Mouse (Mus musculus): Measurements from ENCODE around the gene Klk6. TPM values are rescaled to one million over a fixed set of nuclear protein-coding genes. Genes with fewer than 3 reads are reported as not detected.

Klk6 gene
- not detected in 2 replicates for polyA plus RNA-seq (2011; ENCODE audit: insufficient read length, low read depth, missing spikeins)

DNA sequence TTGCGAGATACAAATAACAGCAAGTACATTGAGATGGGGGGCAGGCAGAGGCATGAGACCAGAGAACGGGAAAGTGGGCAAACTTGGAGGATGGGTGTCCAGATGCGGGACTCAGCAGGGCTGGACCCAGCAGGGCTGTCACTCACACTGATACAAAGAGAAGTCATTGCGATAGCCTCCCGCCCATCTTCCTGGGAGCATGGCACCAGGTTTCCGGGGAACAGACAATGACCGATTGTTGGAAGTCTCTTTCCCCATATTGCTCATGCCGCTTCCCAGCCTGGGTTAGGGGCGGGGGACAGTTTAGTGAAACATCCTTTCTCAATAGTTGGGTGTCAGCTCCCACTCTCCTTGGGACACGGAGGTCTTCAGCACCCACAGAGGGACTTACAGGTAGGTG is at the start of gene Klk6:
TSS of gene Klk6 (plus strand) at position 301 of the 400 bp plus-strand sequence.
- Histone ChIP-seq H3K4me1 (ENCODE audit: control insufficient read depth, insufficient read depth, low read length) (no peaks in the 10 kb centered on the region), H3K4me3 (ENCODE audit: insufficient read depth, low read length) (no peak within 1 kb of the TSS), H3K27ac (ENCODE audit: insufficient read depth, low read length) (no peak within 1 kb of the TSS)
- TF ChIP-seq POLR2A (IDR thresholded peaks at IDR 0.05; ENCODE audit: low read depth, low read length): no peak
- TF ChIP-seq CTCF (IDR thresholded peaks at IDR 0.05; ENCODE audit: borderline replicate concordance, insufficient read depth, low read length): no peak

DNA sequence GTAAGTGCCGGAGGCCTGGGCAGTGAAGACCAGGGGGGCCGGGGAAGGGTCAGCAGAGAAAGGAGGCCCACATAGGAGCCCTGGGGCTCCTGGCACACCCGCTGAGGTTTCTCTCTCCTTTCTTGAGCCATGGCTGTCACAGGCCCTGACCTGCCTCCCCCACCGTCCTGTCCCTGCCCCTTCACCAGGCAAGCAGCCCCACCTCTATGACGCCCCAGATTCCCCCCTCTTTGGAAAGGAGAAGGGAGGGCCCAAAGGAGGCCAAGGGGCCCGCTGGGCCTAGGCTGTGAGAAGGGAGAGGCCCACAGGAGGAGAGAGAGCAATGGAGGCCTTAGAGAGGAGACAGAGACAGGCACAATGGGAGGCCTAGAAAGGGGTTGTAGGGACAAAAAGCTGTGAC is 49.5 kb upstream of the Klk6 start:
- TF ChIP-seq CTCF (IDR thresholded peaks at IDR 0.05; ENCODE audit: borderline replicate concordance, insufficient read depth, low read length) (no peak), POLR2A (IDR thresholded peaks at IDR 0.05; ENCODE audit: low read depth, low read length) (no peak)
- Histone ChIP-seq H3K27ac (ENCODE audit: insufficient read depth, low read length) (no peak overlapping the region), H3K4me3 (ENCODE audit: insufficient read depth, low read length) (no peak overlapping the region), H3K4me1 (ENCODE audit: control insufficient read depth, insufficient read depth, low read length) (0 out of 2 replicates have a peak, but pooled peaks cover under 1% of the 10 kb centered on the region)

DNA sequence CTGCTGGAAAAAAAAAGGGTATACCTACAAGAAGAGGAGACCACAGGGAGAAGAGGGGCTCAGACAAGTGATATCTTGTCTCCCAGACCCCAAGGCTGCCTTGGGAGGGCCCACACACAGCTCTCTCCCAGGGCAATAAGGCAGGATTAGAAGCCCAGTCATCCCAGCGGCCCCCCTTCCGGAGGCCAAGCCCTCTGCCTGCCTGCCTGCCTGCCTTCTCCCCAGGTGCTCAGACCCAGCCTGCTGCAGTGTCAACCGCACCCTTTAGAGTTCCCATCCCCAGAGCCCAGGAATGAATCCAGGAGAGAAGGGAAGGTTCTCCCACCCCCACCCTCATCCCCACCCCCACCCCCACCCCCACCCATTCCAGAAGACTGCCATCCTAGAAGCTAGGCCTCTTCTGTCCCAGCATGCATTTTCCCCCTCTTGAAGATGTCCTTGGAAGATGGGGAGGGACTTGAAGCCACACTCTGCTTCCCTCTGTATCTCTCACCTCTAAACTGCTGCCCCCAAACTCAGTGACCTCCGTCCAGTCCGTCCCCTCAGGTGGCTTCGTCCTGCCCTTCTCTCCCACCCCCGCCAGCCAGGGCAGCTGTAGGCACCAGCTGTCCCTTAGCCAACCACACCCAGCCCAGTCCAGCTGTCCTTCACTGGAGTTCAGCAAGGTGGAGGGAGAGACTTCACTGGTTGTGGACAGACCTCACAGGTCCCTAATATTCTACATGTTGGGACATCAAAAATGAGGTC is 48.8 kb upstream of the Klk6 start:
- Histone ChIP-seq H3K4me3 (ENCODE audit: insufficient read depth, low read length) (no peak overlapping the region), H3K27ac (ENCODE audit: insufficient read depth, low read length) (no peak overlapping the region), H3K4me1 (ENCODE audit: control insufficient read depth, insufficient read depth, low read length) (peaks cover 7% of the 10 kb centered on the region)
- TF ChIP-seq CTCF (IDR thresholded peaks at IDR 0.05; ENCODE audit: borderline replicate concordance, insufficient read depth, low read length) (no peak), POLR2A (IDR thresholded peaks at IDR 0.05; ENCODE audit: low read depth, low read length) (no peak)

DNA sequence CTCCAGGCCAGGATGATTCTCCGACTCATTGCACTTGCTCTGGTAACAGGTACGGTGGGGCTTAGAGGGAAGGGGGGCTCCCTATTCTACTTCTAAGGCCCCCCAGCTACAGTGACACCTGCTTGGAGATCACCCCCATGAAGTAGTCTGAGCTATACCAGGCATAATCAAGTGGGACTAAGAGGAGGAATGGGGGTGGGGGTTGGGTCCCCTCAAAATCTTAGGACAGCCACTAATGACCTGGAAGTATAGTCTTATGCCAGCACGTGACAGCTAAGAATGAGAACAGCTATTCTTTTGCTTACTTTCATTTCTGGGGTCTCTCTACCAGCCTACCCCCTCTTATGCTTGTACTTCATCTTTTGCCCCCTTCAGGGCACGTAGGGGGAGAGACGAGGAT is 47.8 kb upstream of the Klk6 start:
- no peak overlapping the region for H3K27ac ChIP-seq (ENCODE audit: insufficient read depth, low read length)
- H3K4me3 ChIP-seq (ENCODE audit: insufficient read depth, low read length): no peak overlapping the region
- peaks cover 8% of the 10 kb centered on the region for H3K4me1 ChIP-seq (ENCODE audit: control insufficient read depth, insufficient read depth, low read length)
- no peak for TF ChIP-seq POLR2A (IDR thresholded peaks at IDR 0.05; ENCODE audit: low read depth, low read length)
- TF ChIP-seq CTCF (IDR thresholded peaks at IDR 0.05; ENCODE audit: borderline replicate concordance, insufficient read depth, low read length): no peak

DNA sequence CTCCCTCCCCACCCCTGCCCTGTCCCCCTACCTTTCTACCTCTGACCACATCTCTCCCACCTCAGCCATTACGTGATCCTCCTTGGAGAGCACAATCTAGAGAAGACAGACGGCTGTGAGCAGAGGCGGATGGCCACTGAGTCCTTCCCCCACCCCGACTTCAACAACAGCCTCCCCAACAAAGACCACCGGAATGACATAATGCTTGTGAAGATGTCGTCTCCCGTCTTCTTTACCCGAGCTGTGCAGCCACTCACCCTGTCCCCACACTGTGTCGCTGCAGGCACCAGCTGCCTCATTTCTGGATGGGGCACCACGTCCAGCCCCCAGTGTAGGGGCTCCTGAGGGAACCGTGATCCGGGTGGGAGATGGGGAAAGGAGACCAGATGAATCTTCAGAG is 46.9 kb upstream of the Klk6 start:
- H3K27ac ChIP-seq (ENCODE audit: insufficient read depth, low read length): no peak overlapping the region

DNA sequence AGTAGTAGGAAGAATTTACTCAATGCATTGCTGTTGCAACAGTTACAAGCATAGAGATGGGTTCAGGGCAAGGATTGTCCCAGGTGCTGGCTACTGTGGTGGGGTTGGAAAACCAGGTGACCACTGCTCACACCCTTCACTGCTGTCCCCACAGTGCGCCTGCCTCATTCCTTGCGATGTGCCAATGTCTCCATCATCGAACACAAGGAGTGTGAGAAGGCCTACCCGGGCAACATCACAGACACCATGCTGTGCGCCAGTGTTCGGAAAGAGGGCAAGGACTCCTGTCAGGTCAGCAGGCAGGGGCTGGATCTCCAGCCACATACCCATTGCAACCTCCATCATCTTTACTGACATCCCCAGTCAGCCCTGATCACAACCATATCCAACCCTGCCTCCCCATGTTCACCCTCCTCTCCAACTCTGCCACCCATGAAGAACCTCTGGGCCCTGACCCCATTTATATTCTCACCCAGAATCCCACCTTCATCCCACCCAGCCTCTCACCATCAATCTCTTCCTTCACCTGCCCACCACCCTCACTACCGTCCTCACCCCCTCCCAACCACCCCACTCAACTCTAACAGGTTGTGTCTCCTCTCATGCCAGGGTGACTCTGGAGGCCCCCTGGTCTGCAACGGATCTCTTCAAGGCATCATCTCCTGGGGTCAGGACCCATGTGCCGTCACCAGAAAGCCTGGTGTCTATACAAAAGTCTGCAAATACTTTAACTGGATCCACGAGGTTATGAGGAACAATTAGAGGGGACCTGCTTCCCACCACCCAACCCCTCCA is 45.9 kb upstream of the Klk6 start:
- no peak overlapping the region for H3K27ac ChIP-seq (ENCODE audit: insufficient read depth, low read length)
- no peak for TF ChIP-seq POLR2A (IDR thresholded peaks at IDR 0.05; ENCODE audit: low read depth, low read length)
- TF ChIP-seq CTCF (IDR thresholded peaks at IDR 0.05; ENCODE audit: borderline replicate concordance, insufficient read depth, low read length): no peak
- H3K4me1 ChIP-seq (ENCODE audit: control insufficient read depth, insufficient read depth, low read length): peaks cover 8% of the 10 kb centered on the region
- H3K4me3 ChIP-seq (ENCODE audit: insufficient read depth, low read length): no peak overlapping the region

More for the DNA sequence above, 46.9 kb upstream of the Klk6 start:
- Histone ChIP-seq H3K4me3 (ENCODE audit: insufficient read depth, low read length) (no peak overlapping the region), H3K4me1 (ENCODE audit: control insufficient read depth, insufficient read depth, low read length) (peaks cover 8% of the 10 kb centered on the region)
- TF ChIP-seq POLR2A (IDR thresholded peaks at IDR 0.05; ENCODE audit: low read depth, low read length) (no peak), CTCF (IDR thresholded peaks at IDR 0.05; ENCODE audit: borderline replicate concordance, insufficient read depth, low read length) (no peak)

DNA sequence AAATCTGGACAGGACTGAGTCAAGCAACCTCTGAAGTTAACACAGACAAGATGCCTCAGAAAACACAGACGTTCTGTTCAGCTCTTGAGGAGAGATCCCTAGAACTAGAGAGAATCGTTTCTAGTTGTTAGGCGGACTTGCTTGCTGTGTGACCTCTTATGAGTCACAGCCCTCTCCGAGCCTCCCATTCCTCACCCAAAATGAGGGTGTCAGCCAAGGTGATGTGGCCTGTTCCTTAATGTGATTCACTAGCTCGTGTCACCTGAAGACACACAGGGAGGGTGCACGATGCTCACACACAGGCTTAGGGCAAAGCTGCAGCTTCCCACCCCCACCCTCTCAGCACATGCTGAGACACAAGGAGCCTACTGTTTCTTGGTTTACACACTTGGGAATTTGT is 44.1 kb upstream of the Klk6 start:
- Histone ChIP-seq H3K4me1 (ENCODE audit: control insufficient read depth, insufficient read depth, low read length) (peaks cover 8% of the 10 kb centered on the region), H3K4me3 (ENCODE audit: insufficient read depth, low read length) (no peak overlapping the region), H3K27ac (ENCODE audit: insufficient read depth, low read length) (no peak overlapping the region)
- TF ChIP-seq CTCF (IDR thresholded peaks at IDR 0.05; ENCODE audit: borderline replicate concordance, insufficient read depth, low read length): no peak
- no peak for TF ChIP-seq POLR2A (IDR thresholded peaks at IDR 0.05; ENCODE audit: low read depth, low read length)

DNA sequence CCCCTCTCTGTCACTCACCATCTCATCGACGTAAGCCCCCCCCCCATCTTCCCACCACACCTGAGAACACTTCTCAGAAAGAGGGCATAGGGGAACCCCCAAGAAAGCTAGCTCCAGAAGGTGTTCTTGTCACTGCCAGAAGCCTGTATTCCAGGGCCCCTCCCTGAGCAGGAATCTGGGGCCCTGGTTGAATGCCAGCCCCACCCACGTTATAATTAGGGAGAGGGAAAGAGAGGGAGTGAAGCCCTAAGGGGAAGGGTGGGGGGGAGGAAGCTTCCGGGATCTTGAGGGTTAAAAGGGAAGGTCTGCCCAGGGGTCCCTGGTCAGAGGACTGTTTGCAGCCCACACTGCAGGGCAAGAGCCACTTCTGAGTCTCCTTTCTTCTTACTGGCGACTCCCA is 43.6 kb upstream of the Klk6 start, which contains the start of gene Klk10:
TSS of gene Klk10 (plus strand) at position 290 of the 400 bp plus-strand sequence.
- H3K4me3 ChIP-seq (ENCODE audit: insufficient read depth, low read length): no peak within 1 kb of the TSS
- no peak within 1 kb of the TSS for H3K27ac ChIP-seq (ENCODE audit: insufficient read depth, low read length)
- H3K4me1 ChIP-seq (ENCODE audit: control insufficient read depth, insufficient read depth, low read length): peaks cover 8% of the 10 kb centered on the region
- TF ChIP-seq POLR2A (IDR thresholded peaks at IDR 0.05; ENCODE audit: low read depth, low read length): no peak
- no peak for TF ChIP-seq CTCF (IDR thresholded peaks at IDR 0.05; ENCODE audit: borderline replicate concordance, insufficient read depth, low read length)

DNA sequence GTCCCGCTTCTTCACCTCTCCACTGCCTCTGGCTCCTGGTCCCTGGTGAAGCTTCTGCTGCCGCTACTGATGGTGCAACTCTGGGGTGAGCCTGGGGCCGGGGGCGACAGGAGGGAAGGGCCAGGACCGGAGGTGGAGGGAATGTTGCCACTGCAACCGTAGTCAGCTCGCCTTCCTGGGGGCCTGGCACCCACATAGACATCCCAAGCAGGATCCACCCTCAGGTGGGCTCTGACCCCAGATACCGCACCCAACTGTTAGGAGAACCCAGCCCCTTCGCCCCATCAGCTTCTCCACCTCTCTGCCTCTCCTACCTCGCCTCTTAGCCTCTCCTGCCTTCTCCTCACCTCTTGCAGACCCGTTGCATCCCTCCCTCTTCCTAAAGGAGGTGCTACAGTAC is 42.8 kb upstream of the Klk6 start:
- Histone ChIP-seq H3K4me3 (ENCODE audit: insufficient read depth, low read length) (no peak overlapping the region), H3K27ac (ENCODE audit: insufficient read depth, low read length) (no peak overlapping the region), H3K4me1 (ENCODE audit: control insufficient read depth, insufficient read depth, low read length) (peaks cover 8% of the 10 kb centered on the region)
- TF ChIP-seq POLR2A (IDR thresholded peaks at IDR 0.05; ENCODE audit: low read depth, low read length) (no peak), CTCF (IDR thresholded peaks at IDR 0.05; ENCODE audit: borderline replicate concordance, insufficient read depth, low read length) (no peak)
